Mouse (Mus musculus) kidney, embryonic 15.5 days (tissue): ENCODE results near the gene a. TPM values are rescaled to one million over a fixed set of nuclear protein-coding genes. Genes with fewer than 3 reads are reported as not detected.

Experiments
- ATAC-seq: fragments of 200-750 bp; cut with Nextera tagmentation; replicated peaks from 2 replicates; pipeline ENCODE4 v1.8.0; 2017; ENCODE audit warnings: moderate TSS enrichment; ENCODE audit not compliant: low FRiP score
- H3K27ac ChIP-seq: fragments of 300-500 bp; sonication (generic); 2 replicates; pipeline ENCODE4 v1.5.1; 2015; ENCODE audit warnings: mild to moderate bottlenecking, inconsistent platforms
- H3K27me3 ChIP-seq: fragments of 300-500 bp; sonication (generic); 2 replicates; pipeline ENCODE4 v1.6.1; 2015; ENCODE audit warnings: inconsistent platforms
- H3K36me3 ChIP-seq: fragments of 300-500 bp; sonication (generic); 2 replicates; pipeline ENCODE4 v1.6.1; 2015; ENCODE audit warnings: inconsistent platforms
- H3K4me1 ChIP-seq: fragments of 300-500 bp; sonication (generic); 2 replicates; pipeline ENCODE4 v1.6.1; 2015; ENCODE audit warnings: inconsistent platforms
- H3K4me2 ChIP-seq: fragments of 300-500 bp; sonication (generic); 2 replicates; pipeline ENCODE4 v1.6.1; 2015; ENCODE audit warnings: moderate library complexity, mild to moderate bottlenecking, inconsistent platforms
- H3K4me3 ChIP-seq: fragments of 300-500 bp; sonication (generic); replicated peaks from 2 replicates; pipeline ENCODE4 v1.5.1; 2015; ENCODE audit warnings: mild to moderate bottlenecking, inconsistent platforms
- H3K9ac ChIP-seq: fragments of 300-500 bp; sonication (generic); 2 replicates; pipeline ENCODE4 v1.6.1; 2015; ENCODE audit warnings: mild to moderate bottlenecking, inconsistent platforms
- H3K9me3 ChIP-seq: fragments of 300-500 bp; sonication (generic); replicated peaks from 2 replicates; pipeline ENCODE4 v1.6.1; 2016; ENCODE audit warnings: inconsistent platforms
- WGBS: fragments of 180-500 bp; shearing (Covaris S2); methylation state at CpG from one replicate; pipeline ENCODE4 v1.1.7; 2015; ENCODE audit warnings: mixed read lengths; 5-methylcytosine and 5-hydroxymethylcytosine counted together
- polyA plus RNA-seq: library from polyadenylated mRNA; unstranded; fragments of >200 nt; fragmentation: Nextera tagmentation; extraction: Ambion mirVana; gene quantifications from 2 replicates; pipeline ENCODE4 v1.2.1, GENCODE M21; 2015

The a gene
- polyA plus RNA-seq, 1 experiment from 2014 or later = 0.91 TPM

GRCm38 (mm10) chr2:154763226-154763625 is 28.0 kb upstream of the a start:
- Histone ChIP-seq H3K9ac (no peak overlapping the region), H3K27ac (0 out of 2 replicates have a peak overlapping the region, but pooled peaks have one; percentile 41), H3K4me2 (no peak overlapping the region), H3K4me3 (no peak overlapping the region), H3K4me1 (peaks cover 11% of the 10 kb centered on the region), H3K27me3 (no peaks in the 10 kb centered on the region), H3K36me3 (no peaks in the 10 kb centered on the region), H3K9me3 (no peaks in the 10 kb centered on the region)
- 67% methylated on average over 3 of the region's 3 CpGs for WGBS
- no peak for ATAC-seq

GRCm38 (mm10) chr2:154764828-154765497 is 26.2 kb upstream of the a start:
- WGBS = 82% methylated on average over 9 of the region's 9 CpGs

GRCm38 (mm10) chr2:154765554-154766008 is 25.6 kb upstream of the a start:
- peaks cover 16% of the 10 kb centered on the region for H3K4me1 ChIP-seq
- no peak overlapping the region for H3K9ac ChIP-seq
- no peak overlapping the region for H3K4me3 ChIP-seq
- H3K9me3 ChIP-seq = no peaks in the 10 kb centered on the region
- 0 out of 2 replicates have a peak, but pooled peaks have one; percentile 22 for ATAC-seq
- no peak overlapping the region for H3K4me2 ChIP-seq
- 0 out of 2 replicates have a peak overlapping the region, but pooled peaks have one; percentile 5 for H3K27ac ChIP-seq
- no peaks in the 10 kb centered on the region for H3K27me3 ChIP-seq
- WGBS = 57% methylated on average over 8 of the region's 8 CpGs
- H3K36me3 ChIP-seq = no peaks in the 10 kb centered on the region

More at GRCm38 (mm10) chr2:154764828-154765497, 26.2 kb upstream of the a start:
- Histone ChIP-seq H3K4me3 (no peak overlapping the region), H3K36me3 (no peaks in the 10 kb centered on the region), H3K27me3 (no peaks in the 10 kb centered on the region), H3K27ac (peak overlapping the region; percentile 41; the same call in 1 of the 2 replicates), H3K4me1 (peaks cover 16% of the 10 kb centered on the region), H3K4me2 (no peak overlapping the region), H3K9ac (no peak overlapping the region), H3K9me3 (no peaks in the 10 kb centered on the region)
- ATAC-seq = peak; percentile 52

- WGBS = 91% methylated on average over 6 of the region's 6 CpGs
- Histone ChIP-seq H3K9ac (no peak overlapping the region), H3K9me3 (no peaks in the 10 kb centered on the region), H3K36me3 (no peaks in the 10 kb centered on the region), H3K4me2 (no peak overlapping the region), H3K4me3 (no peak overlapping the region), H3K27ac (no peak overlapping the region), H3K4me1 (peaks cover 16% of the 10 kb centered on the region), H3K27me3 (no peaks in the 10 kb centered on the region)
- ATAC-seq = no peak
Observed at GRCm38 (mm10) chr2:154767051-154767450, 24.2 kb upstream of the a start.

GRCm38 (mm10) chr2:154769930-154770329 is 21.3 kb upstream of the a start, which contains the start of gene Gm14214:
Gene Gm14214 (minus strand): TSS chr2:154770030.
- Histone ChIP-seq H3K9ac (no peak within 1 kb of the TSS), H3K4me2 (no peak within 1 kb of the TSS), H3K27me3 (no peaks in the 10 kb centered on the region), H3K4me1 (peaks cover 9% of the 10 kb centered on the region; the same call in 1 of the 2 replicates), H3K9me3 (no peaks in the 10 kb centered on the region), H3K4me3 (no peak within 1 kb of the TSS), H3K36me3 (no peaks in the 10 kb centered on the region), H3K27ac (no peak within 1 kb of the TSS)
- no peak for ATAC-seq

GRCm38 (mm10) chr2:154771604-154772003 is 19.6 kb upstream of the a start:
- Histone ChIP-seq H3K9me3 (no peaks in the 10 kb centered on the region), H3K27me3 (no peaks in the 10 kb centered on the region), H3K27ac (no peak overlapping the region), H3K4me3 (no peak overlapping the region), H3K4me2 (no peak overlapping the region), H3K9ac (no peak overlapping the region), H3K4me1 (0 out of 2 replicates have a peak, but pooled peaks cover 5% of the 10 kb centered on the region), H3K36me3 (no peaks in the 10 kb centered on the region)
- 78% methylated on average over 8 of the region's 8 CpGs for WGBS
- no peak for ATAC-seq

- 83% methylated on average over 1 of the region's 1 CpGs for WGBS
- no peak overlapping the region for H3K4me3 ChIP-seq
- ATAC-seq = no peak
Observed at GRCm38 (mm10) chr2:154774032-154774431, 17.2 kb upstream of the a start.

GRCm38 (mm10) chr2:154776496-154776895 is 14.7 kb upstream of the a start:
- no peak overlapping the region for H3K4me2 ChIP-seq
- ATAC-seq = no peak
- H3K9me3 ChIP-seq = no peaks in the 10 kb centered on the region
- no peak overlapping the region for H3K4me3 ChIP-seq
- H3K27ac ChIP-seq = no peak overlapping the region
- H3K36me3 ChIP-seq = no peaks in the 10 kb centered on the region
- no peaks in the 10 kb centered on the region for H3K27me3 ChIP-seq
- H3K4me1 ChIP-seq = peaks cover 3% of the 10 kb centered on the region; the same call in 1 of the 2 replicates
- H3K9ac ChIP-seq = no peak overlapping the region
- 69% methylated on average over 7 of the region's 7 CpGs for WGBS

More at GRCm38 (mm10) chr2:154774032-154774431, 17.2 kb upstream of the a start:
- H3K27ac ChIP-seq = no peak overlapping the region
- no peak overlapping the region for H3K9ac ChIP-seq
- H3K27me3 ChIP-seq = no peaks in the 10 kb centered on the region
- no peaks in the 10 kb centered on the region for H3K9me3 ChIP-seq
- no peaks in the 10 kb centered on the region for H3K4me1 ChIP-seq
- no peaks in the 10 kb centered on the region for H3K36me3 ChIP-seq
- no peak overlapping the region for H3K4me2 ChIP-seq

- H3K9me3 ChIP-seq = no peaks in the 10 kb centered on the region
- H3K4me3 ChIP-seq = no peak overlapping the region
- H3K9ac ChIP-seq = no peak overlapping the region
- H3K27ac ChIP-seq = no peak overlapping the region
- peaks cover 14% of the 10 kb centered on the region for H3K4me1 ChIP-seq
- no peaks in the 10 kb centered on the region for H3K36me3 ChIP-seq
- no peak overlapping the region for H3K4me2 ChIP-seq
- 56% methylated on average over 3 of the region's 3 CpGs for WGBS
- no peak for ATAC-seq
- H3K27me3 ChIP-seq = peaks cover 12% of the 10 kb centered on the region; the same call in 1 of the 2 replicates
Observed at GRCm38 (mm10) chr2:154779648-154780047, 11.6 kb upstream of the a start.

GRCm38 (mm10) chr2:154782361-154782760 is 8.8 kb upstream of the a start:
- H3K27ac ChIP-seq = no peak overlapping the region
- H3K36me3 ChIP-seq = no peaks in the 10 kb centered on the region
- peaks cover 21% of the 10 kb centered on the region for H3K4me1 ChIP-seq
- H3K4me3 ChIP-seq = no peak overlapping the region
- no peaks in the 10 kb centered on the region for H3K9me3 ChIP-seq
- H3K4me2 ChIP-seq = no peak overlapping the region
- ATAC-seq = no peak
- H3K9ac ChIP-seq = no peak overlapping the region
- 63% methylated on average over 4 of the region's 4 CpGs for WGBS
- H3K27me3 ChIP-seq = peaks cover 17% of the 10 kb centered on the region

GRCm38 (mm10) chr2:154782856-154783650 is 8.1 kb upstream of the a start:
- H3K27me3 ChIP-seq = peaks cover 17% of the 10 kb centered on the region
- no peak overlapping the region for H3K9ac ChIP-seq
- no peak overlapping the region for H3K27ac ChIP-seq
- peak overlapping the region; percentile 19; the same call in 1 of the 2 replicates for H3K4me2 ChIP-seq
- peaks cover 21% of the 10 kb centered on the region for H3K4me1 ChIP-seq
- no peak for ATAC-seq
- H3K4me3 ChIP-seq = no peak overlapping the region
- H3K9me3 ChIP-seq = no peaks in the 10 kb centered on the region
- WGBS = 47% methylated on average over 17 of the region's 17 CpGs
- H3K36me3 ChIP-seq = no peaks in the 10 kb centered on the region

GRCm38 (mm10) chr2:154785284-154785683 is 5.9 kb upstream of the a start:
- Histone ChIP-seq H3K9me3 (no peaks in the 10 kb centered on the region), H3K27me3 (peaks cover 20% of the 10 kb centered on the region), H3K4me1 (peaks cover 28% of the 10 kb centered on the region), H3K27ac (no peak overlapping the region), H3K4me3 (no peak overlapping the region), H3K36me3 (no peaks in the 10 kb centered on the region), H3K4me2 (no peak overlapping the region), H3K9ac (no peak overlapping the region)
- no peak for ATAC-seq
- WGBS = 66% methylated on average over 3 of the region's 3 CpGs
